Mouse (Mus musculus) myocyte (in vitro differentiated cells): ENCODE results near the gene Hist1h2ai. TPM values are rescaled to one million over a fixed set of nuclear protein-coding genes. Genes with fewer than 3 reads are reported as not detected.
A peak's percentile ranks its signal among the peaks of the same experiment; 100 is the strongest.
"Not testable (repeated sequence)": the region's sequence is repeated elsewhere in the genome, so short reads cannot be mapped to it uniquely, and the experiment has no call there.

Source experiments
- H3K27me3 ChIP-seq: one replicate; pipeline ENCODE4 v1.6.1; 2011; ENCODE audit not compliant: control insufficient read depth, insufficient read depth, insufficient read length
- H3K36me3 ChIP-seq: one replicate; pipeline ENCODE4 v1.6.1; 2011; ENCODE audit not compliant: control insufficient read depth, insufficient read depth
- H3K4me2 ChIP-seq: one replicate; pipeline ENCODE4 v1.6.1; 2011; ENCODE audit warnings: low read depth, control low read depth
- H3K4me3 ChIP-seq: one replicate; pipeline ENCODE4 v1.5.1; 2011; ENCODE audit warnings: mild to moderate bottlenecking, control low read depth, moderate library complexity
- H3K79me2 ChIP-seq: one replicate; pipeline ENCODE4 v1.6.1; 2011; ENCODE audit not compliant: control insufficient read depth, insufficient read depth
- H3ac ChIP-seq: one replicate; pipeline ENCODE4 v1.6.1; 2011; ENCODE audit not compliant: control insufficient read depth, insufficient read length
- CEBPB ChIP-seq: IDR thresholded peaks from 2 replicates; pipeline ENCODE4 v1.6.1; 2011; ENCODE audit warnings: mild to moderate bottlenecking, moderate library complexity; ENCODE audit not compliant: poor library complexity, insufficient read depth, severe bottlenecking
- E2F4 ChIP-seq: IDR thresholded peaks from one replicate; pipeline ENCODE4 v1.6.1; 2011; ENCODE audit warnings: mild to moderate bottlenecking, control low read depth, moderate library complexity; ENCODE audit not compliant: insufficient read depth
- MYOD1 ChIP-seq, 3 experiments: IDR thresholded peaks; one replicate each; pipeline ENCODE4 v1.6.1; 2011; ENCODE audit warnings: control low read depth in 2 of 3, low read depth in 2 of 3, mild to moderate bottlenecking in 2 of 3, moderate library complexity in 1 of 3; ENCODE audit not compliant: insufficient read length in 2 of 3, control insufficient read depth in 1 of 3
- MYOG ChIP-seq, 3 experiments: IDR thresholded peaks; one replicate each; pipeline ENCODE4 v1.6.1; 2011; ENCODE audit warnings: control low read depth in 2 of 3, low read depth in 2 of 3, mild to moderate bottlenecking in 2 of 3; ENCODE audit not compliant: insufficient read length in 2 of 3, control insufficient read depth in 1 of 3, insufficient read depth in 1 of 3
- POLR2A ChIP-seq: IDR thresholded peaks from one replicate; pipeline ENCODE4 v1.6.1; 2011; ENCODE audit warnings: low read depth, mild to moderate bottlenecking, control low read depth, moderate library complexity; ENCODE audit not compliant: insufficient read length
- POLR2AphosphoS2 ChIP-seq: IDR thresholded peaks from one replicate; pipeline ENCODE4 v1.6.1; 2011; ENCODE audit warnings: low read depth, control low read depth; ENCODE audit not compliant: insufficient read length
- REST ChIP-seq: IDR thresholded peaks from one replicate; pipeline ENCODE4 v1.6.1; 2011; ENCODE audit warnings: mild to moderate bottlenecking, control low read depth, moderate library complexity; ENCODE audit not compliant: insufficient read depth, insufficient read length
- SRF ChIP-seq: IDR thresholded peaks from one replicate; pipeline ENCODE4 v1.6.1; 2011; ENCODE audit warnings: low read depth; ENCODE audit not compliant: control insufficient read depth, insufficient read length
- TCF12 ChIP-seq: IDR thresholded peaks from one replicate; pipeline ENCODE4 v1.6.1; 2011; ENCODE audit warnings: mild to moderate bottlenecking, control low read depth; ENCODE audit not compliant: poor library complexity, insufficient read depth, severe bottlenecking
- TCF3 ChIP-seq: IDR thresholded peaks from one replicate; pipeline ENCODE4 v1.6.1; 2011; ENCODE audit warnings: low read depth, control low read depth; ENCODE audit not compliant: insufficient read length
- USF1 ChIP-seq: IDR thresholded peaks from one replicate; pipeline ENCODE4 v1.6.1; 2011; ENCODE audit warnings: low read depth, mild to moderate bottlenecking, control low read depth, moderate library complexity
- polyA plus RNA-seq: library from polyadenylated mRNA; unstranded; fragments of >200 nt; fragmentation: generic; extraction: Trizol; gene quantifications from one replicate; pipeline ENCODE4 v1.2.1, GENCODE M21; 2012; ENCODE audit warnings: missing spikeins

The Hist1h2ai gene
- polyA plus RNA-seq, 1 experiment = 6.4 TPM

- Histone ChIP-seq H3K27me3 (no peaks in the 10 kb centered on the region), H3K36me3 (no peaks in the 10 kb centered on the region), H3K79me2 (no peaks in the 10 kb centered on the region), H3K4me2 (peak overlapping the region; percentile 97), H3ac (no peak overlapping the region), H3K4me3 (peak overlapping the region; percentile 48)
- TF ChIP-seq TCF12 (no peak), MYOG (IDR thresholded peaks at IDR 0.05; ENCODE audit: control insufficient read depth in 1 of 3, insufficient read depth in 1 of 3, insufficient read length in 2 of 3, low read depth in 2 of 3) (no peak), TCF3 (no peak), REST (no peak), USF1 (no peak), POLR2AphosphoS2 (no peak), POLR2A (no peak)
These were observed 5.2 kb upstream of the Hist1h2ai start for GRCm38 (mm10) chr13:21710821-21711525.

- Histone ChIP-seq H3K36me3 (no peaks in the 10 kb centered on the region), H3ac (no peak overlapping the region), H3K79me2 (no peaks in the 10 kb centered on the region), H3K4me3 (peak overlapping the region; percentile 48), H3K4me2 (peak overlapping the region; percentile 97), H3K27me3 (no peaks in the 10 kb centered on the region)
- TF ChIP-seq TCF12 (no peak), USF1 (no peak)
These were observed 4.5 kb upstream of the Hist1h2ai start for GRCm38 (mm10) chr13:21711698-21712097.

- Histone ChIP-seq H3K36me3 (no peaks in the 10 kb centered on the region), H3K4me2 (peak overlapping the region; percentile 89), H3ac (no peak overlapping the region), H3K4me3 (peak overlapping the region; percentile 30), H3K27me3 (no peaks in the 10 kb centered on the region), H3K79me2 (no peaks in the 10 kb centered on the region)
- TF ChIP-seq E2F4 (no peak), MYOG (IDR thresholded peaks at IDR 0.05; ENCODE audit: control insufficient read depth in 1 of 3, insufficient read depth in 1 of 3, insufficient read length in 2 of 3, low read depth in 2 of 3) (no peak), SRF (no peak), CEBPB (peak; percentile 68; the same call in 1 of the 2 replicates), POLR2AphosphoS2 (no peak), MYOD1 (IDR thresholded peaks at IDR 0.05; ENCODE audit: control insufficient read depth in 1 of 3, insufficient read length in 2 of 3, low read depth in 2 of 3) (no peak), POLR2A (no peak), TCF12 (no peak)
These were observed 1.5 kb upstream of the Hist1h2ai start for GRCm38 (mm10) chr13:21714725-21715124.

GRCm38 (mm10) chr13:21715131-21715863 lies 925 bp upstream of the Hist1h2ai start:
- Histone ChIP-seq H3K36me3 (no peaks in the 10 kb centered on the region), H3K4me3 (peak overlapping the region; percentile 30), H3K79me2 (no peaks in the 10 kb centered on the region), H3ac (no peak overlapping the region), H3K4me2 (peak overlapping the region; percentile 89), H3K27me3 (no peaks in the 10 kb centered on the region)
- TF ChIP-seq TCF12 (no peak), POLR2A (peak; percentile 2), MYOG (IDR thresholded peaks at IDR 0.05; ENCODE audit: control insufficient read depth in 1 of 3, insufficient read depth in 1 of 3, insufficient read length in 2 of 3, low read depth in 2 of 3) (no peak), MYOD1 (IDR thresholded peaks at IDR 0.05; ENCODE audit: control insufficient read depth in 1 of 3, insufficient read length in 2 of 3, low read depth in 2 of 3) (no peak), TCF3 (no peak), POLR2AphosphoS2 (no peak)

GRCm38 (mm10) chr13:21716540-21717391 lies 544 bp downstream of the Hist1h2ai start:
- not testable (repeated sequence) for H3K79me2 ChIP-seq, H3ac ChIP-seq, H3K36me3 ChIP-seq, H3K27me3 ChIP-seq
- peak; percentile 60 for TF ChIP-seq POLR2A
- TF ChIP-seq POLR2AphosphoS2 = peak; percentile 82
- Histone ChIP-seq H3K4me2 (peak overlapping the region; percentile 97), H3K4me3 (peak overlapping the region; percentile 30)
